Mouse (Mus musculus): Measurements from ENCODE around the gene Gm6020. TPM values are rescaled to one million over a fixed set of nuclear protein-coding genes. Genes with fewer than 3 reads are reported as not detected.
"Not testable (repeated sequence)": the region's sequence is repeated elsewhere in the genome, so short reads cannot be mapped to it uniquely, and the experiment has no call there.

The Gm6020 gene
- total RNA-seq (2012; rRNA removed) = not detected in 2 replicates
- total RNA-seq (2014; rRNA removed) = not detected in 2 replicates
- polyA plus RNA-seq (2012; ENCODE audit: insufficient read length, low read depth) = not detected in 2 replicates

GRCm38 (mm10) chr19:61183590-61183989, at the start of gene Gm6020:
Gene Gm6020, plus strand, starts transcription at chr19:61183890.
- H3K36me3 ChIP-seq (replicated peaks in 1 of 2; ENCODE audit: control insufficient read depth in 1 of 2, insufficient read depth in 1 of 2, low read length in 1 of 2); H3K4me1 ChIP-seq (ENCODE audit: control insufficient read depth in 1 of 2, insufficient read depth in 2 of 2); H3K9me3 ChIP-seq (replicated peaks; ENCODE audit: low read length); in situ Hi-C loops (cut with MboI; ENCODE audit: low pct_ligation_motif_present, low pct_unique_long_range_greater_than_20kb, low sequenced_read_pairs); DNase-seq (ENCODE audit: extremely low read depth); dilution Hi-C loops (cut with MboI; ENCODE audit: extremely low pct_ligation_motif_present, extremely low pct_unique_long_range_greater_than_20kb, low sequenced_read_pairs); H3K27ac ChIP-seq (ENCODE audit: insufficient read depth, low read depth); H3K4me3 ChIP-seq (replicated peaks in 1 of 3; ENCODE audit: low read depth in 2 of 3, low read length in 2 of 3, poor library complexity in 1 of 3); H3K79me2 ChIP-seq (replicated peaks; ENCODE audit: control insufficient read depth, extremely low read depth, insufficient read depth, poor library complexity, severe bottlenecking); H3K27me3 ChIP-seq (replicated peaks); H3K9ac ChIP-seq (ENCODE audit: insufficient read depth, low read depth); H3K4me2 ChIP-seq (ENCODE audit: insufficient read depth, low read depth, poor library complexity, severe bottlenecking): not testable (repeated sequence)

- Histone ChIP-seq H3K27me3 (replicated peaks) (no peaks in the 10 kb centered on the region), H3K79me2 (replicated peaks; ENCODE audit: control insufficient read depth, extremely low read depth, insufficient read depth, poor library complexity, severe bottlenecking) (peaks cover 8% of the 10 kb centered on the region), H3K4me3 (replicated peaks in 1 of 3; ENCODE audit: low read depth in 2 of 3, low read length in 2 of 3, poor library complexity in 1 of 3) (no peak overlapping the region), H3K9ac (ENCODE audit: insufficient read depth, low read depth) (no peak overlapping the region), H3K4me2 (ENCODE audit: insufficient read depth, low read depth, poor library complexity, severe bottlenecking) (no peak overlapping the region), H3K27ac (ENCODE audit: insufficient read depth, low read depth) (no peak overlapping the region), H3K4me1 (ENCODE audit: control insufficient read depth in 1 of 2, insufficient read depth in 2 of 2) (peaks cover 7 to 23% of the 10 kb centered on the region in 2 experiments), H3K36me3 (replicated peaks in 1 of 2; ENCODE audit: control insufficient read depth in 1 of 2, insufficient read depth in 1 of 2, low read length in 1 of 2) (peaks cover 2 to 17% of the 10 kb centered on the region in 2 experiments), H3K9me3 (replicated peaks; ENCODE audit: low read length) (no peaks in the 10 kb centered on the region)
- TF ChIP-seq ELF1 (IDR thresholded peaks at IDR 0.05; ENCODE audit: low read depth, low read length) (no peak), JUN (IDR thresholded peaks at IDR 0.05; ENCODE audit: insufficient read depth, low read depth, low read length) (no peak), NELFE (IDR thresholded peaks at IDR 0.05; ENCODE audit: low read depth, low read length) (no peak), POLR2AphosphoS2 (IDR thresholded peaks at IDR 0.05; ENCODE audit: low read depth, low read length) (no peak), TCF12 (IDR thresholded peaks at IDR 0.05; ENCODE audit: low read depth, low read length) (no peak), SMC3 (IDR thresholded peaks at IDR 0.05; ENCODE audit: low read depth, low read length) (no peak)
- dilution Hi-C loops (cut with MboI; ENCODE audit: extremely low pct_ligation_motif_present, extremely low pct_unique_long_range_greater_than_20kb, low sequenced_read_pairs) (no loop called here), in situ Hi-C loops (cut with MboI; ENCODE audit: low pct_ligation_motif_present, low pct_unique_long_range_greater_than_20kb, low sequenced_read_pairs) (no loop called here)
- no peak for DNase-seq (ENCODE audit: extremely low read depth)
Measured at GRCm38 (mm10) chr19:61138655-61139054, 45.0 kb upstream of the Gm6020 start.

- Histone ChIP-seq H3K36me3 (replicated peaks in 1 of 2; ENCODE audit: control insufficient read depth in 1 of 2, insufficient read depth in 1 of 2, low read length in 1 of 2) (peaks cover 2 to 13% of the 10 kb centered on the region in 2 experiments), H3K9me3 (replicated peaks; ENCODE audit: low read length) (no peaks in the 10 kb centered on the region), H3K4me2 (ENCODE audit: insufficient read depth, low read depth, poor library complexity, severe bottlenecking) (peak within 1 kb of the TSS; percentile 93), H3K4me1 (ENCODE audit: control insufficient read depth in 1 of 2, insufficient read depth in 2 of 2) (peaks cover 7 to 23% of the 10 kb centered on the region in 2 experiments), H3K9ac (ENCODE audit: insufficient read depth, low read depth) (peak within 1 kb of the TSS; percentile 75), H3K79me2 (replicated peaks; ENCODE audit: control insufficient read depth, extremely low read depth, insufficient read depth, poor library complexity, severe bottlenecking) (peaks cover 5% of the 10 kb centered on the region), H3K27me3 (replicated peaks) (no peaks in the 10 kb centered on the region), H3K27ac (ENCODE audit: insufficient read depth, low read depth) (no peak within 1 kb of the TSS), H3K4me3 (replicated peaks in 1 of 3; ENCODE audit: low read depth in 2 of 3, low read length in 2 of 3, poor library complexity in 1 of 3) (peak within 1 kb of the TSS; percentile 83 to 98 (median 91))
- dilution Hi-C loops (cut with MboI; ENCODE audit: extremely low pct_ligation_motif_present, extremely low pct_unique_long_range_greater_than_20kb, low sequenced_read_pairs) (no loop called here), in situ Hi-C loops (cut with MboI; ENCODE audit: low pct_ligation_motif_present, low pct_unique_long_range_greater_than_20kb, low sequenced_read_pairs) (no loop called here)
- peak; percentile 95 for DNase-seq (ENCODE audit: extremely low read depth)
- TF ChIP-seq EP300 (IDR thresholded peaks at IDR 0.05; ENCODE audit: low read length) = no peak
- no peak for TF ChIP-seq RAD21 (IDR thresholded peaks at IDR 0.05; ENCODE audit: low read depth, low read length)
- peak; percentile 63 for TF ChIP-seq MXI1 (IDR thresholded peaks at IDR 0.05; ENCODE audit: low read depth, low read length)
- peak; percentile 78 for TF ChIP-seq HCFC1 (IDR thresholded peaks at IDR 0.05; ENCODE audit: low read depth, low read length)
- no peak; the same call in 1 of the 2 replicates for TF ChIP-seq MAX (IDR thresholded peaks at IDR 0.05; ENCODE audit: low read length)
- no peak for TF ChIP-seq ZC3H11A (IDR thresholded peaks at IDR 0.05; ENCODE audit: low read depth, low read length)
- peak; percentile 50; the same call in 1 of the 2 replicates for TF ChIP-seq MAFK (IDR thresholded peaks at IDR 0.05; ENCODE audit: insufficient replicate concordance, low read length)
- TF ChIP-seq POLR2AphosphoS2 (IDR thresholded peaks at IDR 0.05; ENCODE audit: low read depth, low read length) = peak; percentile 86; the same call in 1 of the 2 replicates
- no peak for TF ChIP-seq BHLHE40 (IDR thresholded peaks at IDR 0.05; ENCODE audit: low read depth, low read length)
- no peak for TF ChIP-seq MEF2A (IDR thresholded peaks at IDR 0.05; ENCODE audit: borderline replicate concordance, low read depth, low read length)
- no peak for TF ChIP-seq JUN (IDR thresholded peaks at IDR 0.05; ENCODE audit: insufficient read depth, low read depth, low read length)
- TF ChIP-seq CHD2 (IDR thresholded peaks at IDR 0.05; ENCODE audit: low read length) = peak; percentile 74
- 0 out of 2 replicates have a peak, but pooled peaks have one; percentile 4 for TF ChIP-seq IRF4 (IDR thresholded peaks at IDR 0.05; ENCODE audit: low read depth, low read length)
- TF ChIP-seq USF2 (conservative IDR thresholded peaks at IDR 0.05; ENCODE audit: low read depth, low read length) = no peak
- peak; percentile 88 for TF ChIP-seq SIN3A (IDR thresholded peaks at IDR 0.05; ENCODE audit: low read length)
- TF ChIP-seq NELFE (IDR thresholded peaks at IDR 0.05; ENCODE audit: low read depth, low read length) = peak; percentile 78
- peak; percentile 74 for TF ChIP-seq ELF1 (IDR thresholded peaks at IDR 0.05; ENCODE audit: low read depth, low read length)
- no peak for TF ChIP-seq CHD1 (IDR thresholded peaks at IDR 0.05; ENCODE audit: low read depth, low read length)
- TF ChIP-seq ETS1 (conservative IDR thresholded peaks at IDR 0.05; ENCODE audit: low read depth, low read length) = no peak
- TF ChIP-seq SMC3 (IDR thresholded peaks at IDR 0.05; ENCODE audit: low read depth, low read length) = no peak
- TF ChIP-seq GABPA (IDR thresholded peaks at IDR 0.05; ENCODE audit: insufficient replicate concordance, low read depth, low read length) = no peak
Measured at GRCm38 (mm10) chr19:61140342-61141206, 43.1 kb upstream of the Gm6020 start, which contains the start of gene Zfp950. Gene Zfp950, minus strand, starts transcription at chr19:61140840.
